Mouse (Mus musculus) hindbrain, embryonic 13.5 days (tissue): ENCODE results near the gene Rfx1. TPM values are rescaled to one million over a fixed set of nuclear protein-coding genes. Genes with fewer than 3 reads are reported as not detected.

Experiments
- ATAC-seq: fragments of 200-750 bp; cut with Nextera tagmentation; 2 replicates; pipeline ENCODE4 v1.8.0; 2017; ENCODE audit warnings: moderate TSS enrichment; ENCODE audit not compliant: low FRiP score
- H3K27ac ChIP-seq: fragments of 300-500 bp; sonication (generic); 2 replicates; pipeline ENCODE4 v1.5.1; 2015; ENCODE audit warnings: inconsistent platforms, mild to moderate bottlenecking, moderate library complexity
- H3K27me3 ChIP-seq: fragments of 300-500 bp; sonication (generic); 2 replicates; pipeline ENCODE4 v1.6.1; 2015; ENCODE audit warnings: mild to moderate bottlenecking, inconsistent platforms
- H3K36me3 ChIP-seq: fragments of 300-500 bp; sonication (generic); 2 replicates; pipeline ENCODE4 v1.6.1; 2015; ENCODE audit warnings: mild to moderate bottlenecking, inconsistent platforms
- H3K4me1 ChIP-seq: fragments of 300-500 bp; sonication (generic); replicated peaks from 2 replicates; pipeline ENCODE4 v1.6.1; 2015; ENCODE audit warnings: inconsistent platforms
- H3K4me2 ChIP-seq: fragments of 300-500 bp; sonication (generic); 2 replicates; pipeline ENCODE4 v1.6.1; 2015; ENCODE audit warnings: inconsistent platforms, mild to moderate bottlenecking, moderate library complexity
- H3K4me3 ChIP-seq: fragments of 300-500 bp; sonication (generic); 2 replicates; pipeline ENCODE4 v1.5.1; 2015; ENCODE audit warnings: mild to moderate bottlenecking, inconsistent platforms
- H3K9ac ChIP-seq: fragments of 300-500 bp; sonication (generic); 2 replicates; pipeline ENCODE4 v1.6.1; 2015; ENCODE audit warnings: mild to moderate bottlenecking, inconsistent platforms
- H3K9me3 ChIP-seq: fragments of 300-500 bp; sonication (generic); 2 replicates; pipeline ENCODE4 v1.6.1; 2016; ENCODE audit warnings: inconsistent platforms
- WGBS: fragments of 180-500 bp; shearing (Covaris S2); methylation state at CpG from one replicate; pipeline ENCODE4 v1.1.7; 2015; 5-methylcytosine and 5-hydroxymethylcytosine counted together
- polyA plus RNA-seq: library from polyadenylated mRNA; unstranded; fragments of >200 nt; fragmentation: Nextera tagmentation; extraction: Ambion mirVana; gene quantifications from 2 replicates; pipeline ENCODE4 v1.2.1, GENCODE M21; 2015

Rfx1 gene
- polyA plus RNA-seq, 1 experiment from 2014 or later, result 7.8 TPM

DNA sequence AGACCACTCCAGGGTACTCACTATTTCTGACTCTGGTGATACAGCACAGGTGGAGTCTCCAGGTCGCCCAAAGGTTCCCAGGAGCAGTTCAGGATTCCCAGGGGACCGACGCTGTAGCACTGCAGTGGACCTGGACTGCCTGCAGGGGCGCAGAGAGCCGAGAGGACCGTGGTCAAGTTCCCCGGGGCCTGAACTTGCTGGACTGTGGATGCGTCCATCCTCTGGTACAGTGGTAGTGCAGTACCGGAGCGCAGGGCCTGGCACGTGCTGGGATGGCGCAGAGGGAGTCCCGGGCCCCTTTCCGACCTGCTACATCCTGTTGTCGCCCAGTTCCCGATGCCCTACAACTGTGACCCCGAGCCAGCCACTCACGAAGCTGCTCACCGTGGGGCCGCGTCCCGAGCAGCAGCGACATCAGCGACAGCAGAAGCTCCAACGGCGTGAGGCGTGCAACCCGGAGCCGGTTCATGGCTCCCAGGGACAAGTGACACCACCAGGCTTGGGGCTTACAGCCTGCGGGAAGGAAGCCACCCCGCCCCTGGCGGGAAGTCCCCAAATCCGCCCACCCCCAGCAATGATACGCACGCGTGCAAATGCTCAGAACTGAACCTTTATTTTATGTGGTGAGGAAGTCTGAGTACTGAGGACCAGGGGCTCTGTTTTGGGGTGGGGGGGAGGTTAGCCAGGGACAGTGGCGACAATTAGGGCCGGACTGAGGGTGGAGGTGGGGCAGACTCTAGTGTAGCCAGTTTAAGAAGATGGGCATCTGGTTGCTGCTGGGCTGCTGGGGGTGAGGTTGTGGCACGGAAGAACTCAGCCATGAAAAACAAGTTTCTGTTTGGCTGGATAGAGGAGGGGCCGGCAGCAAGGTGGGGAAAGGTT lies 24.3 kb upstream of the Rfx1 start, which contains the start of gene Il27ra:
Gene Il27ra (minus strand): TSS at position 524 of the 882 bp plus-strand sequence.
- no peaks in the 10 kb centered on the region for H3K9me3 ChIP-seq
- H3K36me3 ChIP-seq, result no peaks in the 10 kb centered on the region
- H3K27ac ChIP-seq, result no peak within 1 kb of the TSS
- H3K4me2 ChIP-seq, result peak within 1 kb of the TSS; percentile 54
- WGBS, result 6% methylated on average over 40 of the region's 40 CpGs
- ATAC-seq, result peak; percentile 59
- H3K27me3 ChIP-seq, result peaks cover 80% of the 10 kb centered on the region
- H3K9ac ChIP-seq, result peak within 1 kb of the TSS; percentile 39; the same call in 1 of the 2 replicates
- H3K4me3 ChIP-seq, result peak within 1 kb of the TSS; percentile 27
- peaks cover 17% of the 10 kb centered on the region for H3K4me1 ChIP-seq

GRCm38 (mm10) chr8:84042948-84043342 lies 23.7 kb upstream of the Rfx1 start:
- Histone ChIP-seq H3K4me1 (peaks cover 17% of the 10 kb centered on the region), H3K27ac (no peak overlapping the region), H3K36me3 (no peaks in the 10 kb centered on the region), H3K27me3 (peaks cover 82% of the 10 kb centered on the region), H3K4me2 (no peak overlapping the region), H3K9ac (no peak overlapping the region), H3K9me3 (no peaks in the 10 kb centered on the region), H3K4me3 (no peak overlapping the region)
- 44% methylated on average over 12 of the region's 12 CpGs for WGBS
- no peak for ATAC-seq

DNA sequence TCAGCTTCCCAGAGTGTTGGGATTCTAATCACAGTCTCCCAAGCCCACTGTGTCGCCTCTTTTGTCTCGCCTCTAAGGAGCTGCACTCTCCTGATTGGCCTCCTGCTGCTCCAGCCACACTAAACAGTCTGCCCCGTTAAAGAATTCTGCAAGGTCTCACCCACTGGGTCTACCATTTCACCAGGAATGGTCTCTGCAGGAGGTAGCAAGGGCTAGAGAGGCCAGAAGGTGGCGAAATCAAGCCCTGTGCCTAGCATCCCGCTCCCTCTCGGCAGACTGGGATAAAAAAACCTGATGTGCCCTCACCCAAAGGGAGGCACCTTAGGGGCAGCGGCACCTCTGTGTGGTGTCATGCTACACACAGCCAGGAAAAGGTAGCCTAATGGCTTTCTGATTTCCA lies 22.5 kb upstream of the Rfx1 start:
- WGBS, result 4% methylated on average over 7 of the region's 7 CpGs
- no peak for ATAC-seq

GRCm38 (mm10) chr8:84044900-84045299 lies 21.7 kb upstream of the Rfx1 start, which contains the start of gene Rln3:
Gene Rln3 (minus strand): TSS chr8:84045000.
- Histone ChIP-seq H3K27me3 (peaks cover 79% of the 10 kb centered on the region), H3K27ac (no peak within 1 kb of the TSS), H3K4me2 (peak within 1 kb of the TSS; percentile 25; the same call in 1 of the 2 replicates), H3K9ac (peak within 1 kb of the TSS; percentile 20; the same call in 1 of the 2 replicates), H3K36me3 (no peaks in the 10 kb centered on the region), H3K4me1 (peaks cover 17% of the 10 kb centered on the region), H3K4me3 (no peak within 1 kb of the TSS), H3K9me3 (no peaks in the 10 kb centered on the region)
- WGBS, result 11% methylated on average over 9 of the region's 9 CpGs
- ATAC-seq, result no peak

More for the DNA sequence above, 22.5 kb upstream of the Rfx1 start:
- Histone ChIP-seq H3K4me3 (no peak overlapping the region), H3K27ac (no peak overlapping the region), H3K27me3 (peaks cover 80% of the 10 kb centered on the region), H3K36me3 (no peaks in the 10 kb centered on the region), H3K9me3 (no peaks in the 10 kb centered on the region), H3K4me2 (no peak overlapping the region), H3K9ac (no peak overlapping the region), H3K4me1 (peaks cover 17% of the 10 kb centered on the region)

GRCm38 (mm10) chr8:84046505-84046904 lies 20.1 kb upstream of the Rfx1 start:
- peaks cover 63% of the 10 kb centered on the region for H3K27me3 ChIP-seq
- H3K9ac ChIP-seq, result no peak overlapping the region
- no peak for ATAC-seq
- H3K4me2 ChIP-seq, result no peak overlapping the region
- H3K36me3 ChIP-seq, result no peaks in the 10 kb centered on the region
- WGBS, result 81% methylated on average over 3 of the region's 3 CpGs
- H3K27ac ChIP-seq, result no peak overlapping the region
- peaks cover 17% of the 10 kb centered on the region for H3K4me1 ChIP-seq
- no peaks in the 10 kb centered on the region for H3K9me3 ChIP-seq
- no peak overlapping the region for H3K4me3 ChIP-seq

- Histone ChIP-seq H3K9ac (no peak overlapping the region), H3K27ac (no peak overlapping the region), H3K4me3 (no peak overlapping the region), H3K4me1 (peaks cover 3% of the 10 kb centered on the region; the same call in 1 of the 2 replicates), H3K9me3 (no peaks in the 10 kb centered on the region), H3K36me3 (no peaks in the 10 kb centered on the region), H3K4me2 (no peak overlapping the region), H3K27me3 (peaks cover 46% of the 10 kb centered on the region)
- WGBS, result 83% methylated on average over 5 of the region's 5 CpGs
- no peak for ATAC-seq
Observed at GRCm38 (mm10) chr8:84048171-84048570, 18.5 kb upstream of the Rfx1 start.

GRCm38 (mm10) chr8:84052746-84053145 lies 13.9 kb upstream of the Rfx1 start:
- no peaks in the 10 kb centered on the region; the same call in 1 of the 2 replicates for H3K9me3 ChIP-seq
- H3K27me3 ChIP-seq, result peaks cover 10% of the 10 kb centered on the region
- H3K4me2 ChIP-seq, result no peak overlapping the region
- WGBS, result 74% methylated on average over 3 of the region's 3 CpGs
- H3K9ac ChIP-seq, result no peak overlapping the region
- ATAC-seq, result no peak
- H3K27ac ChIP-seq, result no peak overlapping the region
- no peak overlapping the region for H3K4me3 ChIP-seq
- H3K4me1 ChIP-seq, result no peaks in the 10 kb centered on the region; the same call in 1 of the 2 replicates
- H3K36me3 ChIP-seq, result no peaks in the 10 kb centered on the region

GRCm38 (mm10) chr8:84053229-84053628 lies 13.4 kb upstream of the Rfx1 start:
- 97% methylated on average over 5 of the region's 5 CpGs for WGBS
- Histone ChIP-seq H3K27ac (no peak overlapping the region), H3K36me3 (no peaks in the 10 kb centered on the region), H3K9me3 (no peaks in the 10 kb centered on the region; the same call in 1 of the 2 replicates), H3K4me1 (no peaks in the 10 kb centered on the region; the same call in 1 of the 2 replicates), H3K27me3 (peaks cover 6% of the 10 kb centered on the region; the same call in 1 of the 2 replicates), H3K9ac (no peak overlapping the region), H3K4me3 (no peak overlapping the region), H3K4me2 (no peak overlapping the region)
- no peak for ATAC-seq

DNA sequence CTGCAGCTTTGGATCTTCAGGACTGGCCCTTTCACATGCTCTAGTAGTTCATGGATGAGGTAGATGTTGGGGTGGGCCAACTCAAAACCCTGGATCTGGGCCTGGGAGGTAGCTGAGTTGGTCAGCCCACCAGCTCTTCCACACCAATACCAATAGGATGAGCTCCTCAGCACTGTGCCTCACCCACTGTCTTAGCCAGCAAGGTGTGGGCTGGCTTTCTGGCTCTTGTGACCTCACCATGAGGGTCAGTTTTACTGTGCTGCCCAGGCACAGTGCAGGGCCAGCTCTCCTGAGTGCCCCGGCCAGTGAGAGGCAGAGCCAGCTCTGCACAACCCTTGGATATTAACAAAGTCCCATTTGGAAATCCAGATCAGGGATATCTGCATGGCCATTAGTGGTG lies 8.8 kb upstream of the Rfx1 start:
- H3K36me3 ChIP-seq, result no peaks in the 10 kb centered on the region
- H3K4me2 ChIP-seq, result no peak overlapping the region
- H3K9ac ChIP-seq, result no peak overlapping the region
- H3K4me1 ChIP-seq, result no peaks in the 10 kb centered on the region; the same call in 1 of the 2 replicates
- ATAC-seq, result no peak
- no peak overlapping the region for H3K4me3 ChIP-seq
- H3K27me3 ChIP-seq, result no peaks in the 10 kb centered on the region
- H3K9me3 ChIP-seq, result no peaks in the 10 kb centered on the region; the same call in 1 of the 2 replicates
- 96% methylated on average over 1 of the region's 1 CpGs for WGBS
- no peak overlapping the region for H3K27ac ChIP-seq

DNA sequence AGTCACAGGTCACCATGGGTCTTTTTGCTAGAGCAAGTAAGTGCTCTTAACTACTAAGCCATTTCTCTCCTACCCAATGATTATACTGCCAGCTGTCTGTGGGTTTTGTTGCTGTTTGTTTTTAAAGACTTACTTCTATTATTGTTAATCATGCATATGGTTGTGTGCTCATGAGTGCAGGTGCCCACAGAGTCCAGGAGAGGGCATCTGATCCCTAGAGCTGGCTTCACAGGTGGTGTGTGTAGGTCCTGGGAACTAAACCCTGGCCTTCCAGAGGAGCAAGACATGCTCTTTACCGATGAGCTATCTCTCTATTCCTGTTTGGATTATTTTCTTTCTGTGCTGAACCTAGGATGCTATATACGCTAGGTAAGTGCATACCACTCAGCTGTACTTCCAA lies 7.4 kb upstream of the Rfx1 start:
- no peak overlapping the region for H3K27ac ChIP-seq
- no peak for ATAC-seq
- no peak overlapping the region for H3K4me2 ChIP-seq
- H3K4me3 ChIP-seq, result no peak overlapping the region
- H3K36me3 ChIP-seq, result no peaks in the 10 kb centered on the region
- 91% methylated on average over 2 of the region's 2 CpGs for WGBS
- H3K4me1 ChIP-seq, result no peaks in the 10 kb centered on the region
- H3K27me3 ChIP-seq, result no peaks in the 10 kb centered on the region
- no peaks in the 10 kb centered on the region; the same call in 1 of the 2 replicates for H3K9me3 ChIP-seq
- H3K9ac ChIP-seq, result no peak overlapping the region

DNA sequence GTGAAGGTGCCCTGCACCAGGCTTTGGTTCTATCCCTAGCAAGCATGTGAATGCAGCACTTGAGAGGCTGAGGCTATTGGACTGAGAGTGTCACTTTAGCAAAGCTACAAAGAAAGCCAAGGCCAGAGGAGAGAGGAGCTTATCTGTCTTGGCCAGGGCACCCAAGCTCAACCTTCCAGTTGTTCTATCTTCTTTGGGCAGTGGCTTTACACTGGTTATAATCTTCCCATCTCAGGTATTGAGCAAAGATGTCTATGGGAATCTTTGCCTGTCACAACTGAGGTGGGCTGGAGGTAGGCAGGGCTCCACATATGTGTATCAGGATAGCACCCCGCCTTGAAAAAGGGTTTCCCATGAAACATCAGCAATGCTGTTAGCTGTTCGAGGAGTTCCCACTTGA lies 6.4 kb upstream of the Rfx1 start:
- Histone ChIP-seq H3K4me2 (no peak overlapping the region), H3K9me3 (no peaks in the 10 kb centered on the region; the same call in 1 of the 2 replicates), H3K27me3 (no peaks in the 10 kb centered on the region), H3K4me3 (no peak overlapping the region), H3K9ac (no peak overlapping the region), H3K36me3 (no peaks in the 10 kb centered on the region), H3K4me1 (no peaks in the 10 kb centered on the region), H3K27ac (no peak overlapping the region)
- WGBS, result 88% methylated on average over 2 of the region's 2 CpGs
- ATAC-seq, result no peak

DNA sequence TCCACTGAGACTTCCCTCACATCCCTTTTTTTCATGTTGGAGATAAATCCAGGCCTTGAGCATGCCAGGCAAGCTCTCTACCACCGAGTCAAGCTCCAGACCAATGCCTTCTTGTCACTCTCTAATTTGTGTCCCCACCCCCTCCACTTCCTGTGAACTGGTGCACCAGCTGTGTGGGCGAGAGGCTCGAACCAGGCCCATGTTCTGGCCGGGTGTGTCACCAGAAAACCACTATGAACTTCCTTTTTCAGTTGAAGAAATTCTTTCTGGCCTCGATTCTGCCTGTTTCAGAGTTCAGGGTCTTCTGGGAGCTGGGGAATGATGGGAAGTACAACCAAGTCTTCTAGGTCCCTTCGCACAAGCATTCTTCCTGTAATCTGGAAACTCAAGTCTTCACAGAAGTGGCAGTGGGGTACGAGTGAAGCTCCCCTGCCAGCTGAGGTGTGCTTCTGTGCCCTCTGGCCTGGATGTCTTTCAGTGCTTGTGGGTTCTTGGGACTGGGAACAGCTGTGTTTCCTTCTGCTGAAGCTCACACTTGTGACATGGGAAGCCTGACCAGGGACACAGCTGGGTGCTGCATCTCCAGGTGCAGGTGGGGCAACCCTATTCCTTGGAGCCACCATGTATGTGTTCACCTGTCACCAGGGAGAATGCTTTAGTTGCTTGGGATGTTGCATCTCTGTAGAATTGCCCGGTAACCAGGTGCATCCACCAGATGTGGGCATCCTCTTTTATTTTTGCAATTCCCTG lies 2.6 kb upstream of the Rfx1 start:
- Histone ChIP-seq H3K4me3 (no peak overlapping the region), H3K4me1 (peaks cover 20% of the 10 kb centered on the region), H3K27ac (no peak overlapping the region), H3K9me3 (no peaks in the 10 kb centered on the region), H3K36me3 (no peaks in the 10 kb centered on the region), H3K9ac (no peak overlapping the region), H3K4me2 (no peak overlapping the region), H3K27me3 (no peaks in the 10 kb centered on the region)
- 76% methylated on average over 8 of the region's 8 CpGs for WGBS
- ATAC-seq, result no peak
